Mouse (Mus musculus) stomach, embryonic 16.5 days (tissue): ENCODE measurements around the gene Pum1. TPM values are rescaled to one million over a fixed set of nuclear protein-coding genes. Genes with fewer than 3 reads are reported as not detected.
A peak's percentile ranks its signal among the peaks of the same experiment; 100 is the strongest.
"Not testable (repeated sequence)": the region's sequence is repeated elsewhere in the genome, so short reads cannot be mapped to it uniquely, and the experiment has no call there.

Experiments used
- ATAC-seq: fragments of 200-750 bp; cut with Nextera tagmentation; 2 replicates; pipeline ENCODE4 v1.8.0; 2017; ENCODE audit warnings: moderate number of reproducible peaks, moderate TSS enrichment; ENCODE audit not compliant: insufficient read depth, low FRiP score
- H3K27ac ChIP-seq: fragments of 300-500 bp; sonication (generic); 2 replicates; pipeline ENCODE4 v1.5.1; 2014; ENCODE audit warnings: low read length
- H3K27me3 ChIP-seq: fragments of 300-500 bp; sonication (generic); 2 replicates; pipeline ENCODE4 v1.6.1; 2014; ENCODE audit warnings: low read length, control low read depth, mixed read lengths; ENCODE audit not compliant: control insufficient read depth, insufficient read depth
- H3K36me3 ChIP-seq: fragments of 300-500 bp; sonication (generic); 2 replicates; pipeline ENCODE4 v1.6.1; 2014; ENCODE audit warnings: low read length; ENCODE audit not compliant: control insufficient read depth, insufficient read depth
- H3K4me1 ChIP-seq: fragments of 300-500 bp; sonication (generic); 2 replicates; pipeline ENCODE4 v1.6.1; 2014; ENCODE audit warnings: low read length, control low read depth, mixed read lengths; ENCODE audit not compliant: control insufficient read depth, insufficient read depth
- H3K4me2 ChIP-seq: fragments of 300-500 bp; sonication (generic); 2 replicates; pipeline ENCODE4 v1.6.1; 2014; ENCODE audit warnings: low read depth, low read length, mixed read lengths
- H3K4me3 ChIP-seq: fragments of 300-500 bp; sonication (generic); replicated peaks from 2 replicates; pipeline ENCODE4 v1.5.1; 2014; ENCODE audit warnings: mild to moderate bottlenecking, low read length
- H3K9ac ChIP-seq: fragments of 300-500 bp; sonication (generic); 2 replicates; pipeline ENCODE4 v1.6.1; 2014; ENCODE audit warnings: low read length
- H3K9me3 ChIP-seq: fragments of 300-500 bp; sonication (generic); replicated peaks from 2 replicates; pipeline ENCODE4 v1.6.1; 2016; ENCODE audit warnings: low read length, control low read depth; ENCODE audit not compliant: control insufficient read depth
- WGBS: fragments of 180-500 bp; shearing (Covaris S2); extraction: QIAGEN DNeasy Blood & Tissue Kit; methylation state at CpG from one replicate; pipeline ENCODE4 v1.1.7; 2014; 5-methylcytosine and 5-hydroxymethylcytosine counted together
- polyA plus RNA-seq: library from polyadenylated mRNA; unstranded; fragments of >200 nt; fragmentation: Nextera tagmentation; extraction: Ambion mirVana; gene quantifications from 2 replicates; pipeline ENCODE4 v1.2.1, GENCODE M21; 2015

Pum1 gene
- 73.3 and 79.7 TPM in 2 replicates for polyA plus RNA-seq

- peaks cover 18% of the 10 kb centered on the region for H3K4me1 ChIP-seq
- peak within 1 kb of the TSS; percentile 96 for H3K27ac ChIP-seq
- H3K36me3 ChIP-seq, result no peaks in the 10 kb centered on the region
- H3K9ac ChIP-seq, result peak within 1 kb of the TSS; percentile 96
- peak; percentile 93 for ATAC-seq
- H3K4me3 ChIP-seq, result peak within 1 kb of the TSS; percentile 86
- no peaks in the 10 kb centered on the region for H3K27me3 ChIP-seq
- peak within 1 kb of the TSS; percentile 77 for H3K4me2 ChIP-seq
- WGBS, result under 1% methylated on average over 88 of the region's 90 CpGs
- H3K9me3 ChIP-seq, result no peaks in the 10 kb centered on the region
Observed at GRCm38 (mm10) chr4:130662979-130663725, at the start of gene Pum1. Gene Pum1 (plus strand): TSS chr4:130663321.

- WGBS, result 9% methylated on average over 4 of the region's 4 CpGs
- ATAC-seq, result peak; percentile 58; the same call in 1 of the 2 replicates
- H3K4me2 ChIP-seq, result peak overlapping the region; percentile 46
Observed at GRCm38 (mm10) chr4:130629391-130629790, 33.7 kb upstream of the Pum1 start.

GRCm38 (mm10) chr4:130630232-130630847, 32.8 kb upstream of the Pum1 start:
- no peaks in the 10 kb centered on the region for H3K9me3 ChIP-seq
- WGBS, result 57% methylated on average over 3 of the region's 3 CpGs
- H3K27ac ChIP-seq, result no peak overlapping the region
- H3K9ac ChIP-seq, result no peak overlapping the region
- H3K4me3 ChIP-seq, result no peak overlapping the region
- H3K4me2 ChIP-seq, result no peak overlapping the region
- H3K36me3 ChIP-seq, result no peaks in the 10 kb centered on the region
- no peaks in the 10 kb centered on the region for H3K27me3 ChIP-seq
- H3K4me1 ChIP-seq, result 0 out of 2 replicates have a peak, but pooled peaks cover 2% of the 10 kb centered on the region
- ATAC-seq, result no peak

More at GRCm38 (mm10) chr4:130629391-130629790, 33.7 kb upstream of the Pum1 start:
- 0 out of 2 replicates have a peak, but pooled peaks cover 2% of the 10 kb centered on the region for H3K4me1 ChIP-seq
- H3K9ac ChIP-seq, result peak overlapping the region; percentile 58
- H3K4me3 ChIP-seq, result peak overlapping the region; percentile 30
- H3K36me3 ChIP-seq, result no peaks in the 10 kb centered on the region
- H3K27me3 ChIP-seq, result no peaks in the 10 kb centered on the region
- H3K9me3 ChIP-seq, result no peaks in the 10 kb centered on the region
- peak overlapping the region; percentile 85 for H3K27ac ChIP-seq

GRCm38 (mm10) chr4:130635076-130635475, 28.0 kb upstream of the Pum1 start:
- H3K4me3 ChIP-seq, H3K4me1 ChIP-seq, H3K27me3 ChIP-seq, H3K4me2 ChIP-seq, ATAC-seq, H3K9me3 ChIP-seq, H3K9ac ChIP-seq, H3K36me3 ChIP-seq, H3K27ac ChIP-seq: not testable (repeated sequence)
- WGBS, result 84% methylated on average over 3 of the region's 3 CpGs

- H3K9ac ChIP-seq, result no peak overlapping the region
- no peak for ATAC-seq
- H3K27me3 ChIP-seq, result no peaks in the 10 kb centered on the region
- H3K36me3 ChIP-seq, result no peaks in the 10 kb centered on the region
- no peak overlapping the region for H3K4me2 ChIP-seq
- H3K4me1 ChIP-seq, result no peaks in the 10 kb centered on the region
- WGBS, result 72% methylated on average over 3 of the region's 3 CpGs
- no peak overlapping the region for H3K4me3 ChIP-seq
- no peak overlapping the region for H3K27ac ChIP-seq
- H3K9me3 ChIP-seq, result no peaks in the 10 kb centered on the region
Observed at GRCm38 (mm10) chr4:130636761-130637160, 26.4 kb upstream of the Pum1 start.

- 70% methylated on average over 8 of the region's 9 CpGs for WGBS
- Histone ChIP-seq H3K36me3 (no peaks in the 10 kb centered on the region), H3K4me2 (no peak overlapping the region), H3K27ac (peak overlapping the region; percentile 29; the same call in 1 of the 2 replicates), H3K4me3 (no peak overlapping the region), H3K9ac (no peak overlapping the region), H3K9me3 (no peaks in the 10 kb centered on the region), H3K27me3 (no peaks in the 10 kb centered on the region), H3K4me1 (no peaks in the 10 kb centered on the region)
- ATAC-seq, result peak; percentile 82
Observed at GRCm38 (mm10) chr4:130637488-130638422, 25.4 kb upstream of the Pum1 start.

- no peak overlapping the region for H3K4me3 ChIP-seq
- H3K4me1 ChIP-seq, result no peaks in the 10 kb centered on the region
- H3K27ac ChIP-seq, result no peak overlapping the region
- H3K9ac ChIP-seq, result no peak overlapping the region
- 66% methylated on average over 9 of the region's 9 CpGs for WGBS
- no peaks in the 10 kb centered on the region for H3K9me3 ChIP-seq
- no peak overlapping the region for H3K4me2 ChIP-seq
- H3K27me3 ChIP-seq, result no peaks in the 10 kb centered on the region
- no peaks in the 10 kb centered on the region for H3K36me3 ChIP-seq
- ATAC-seq, result no peak
Observed at GRCm38 (mm10) chr4:130640031-130640717, 22.9 kb upstream of the Pum1 start.

- 91% methylated on average over 5 of the region's 5 CpGs for WGBS
- no peak overlapping the region for H3K27ac ChIP-seq
- no peak overlapping the region for H3K4me3 ChIP-seq
- H3K9me3 ChIP-seq, result no peaks in the 10 kb centered on the region
- ATAC-seq, result no peak
- H3K27me3 ChIP-seq, result no peaks in the 10 kb centered on the region
- H3K4me2 ChIP-seq, result no peak overlapping the region
- no peaks in the 10 kb centered on the region for H3K4me1 ChIP-seq
- H3K9ac ChIP-seq, result no peak overlapping the region
- no peaks in the 10 kb centered on the region for H3K36me3 ChIP-seq
Observed at GRCm38 (mm10) chr4:130642468-130642867, 20.7 kb upstream of the Pum1 start.
